Mouse (Mus musculus) cerebellum, adult 2 months (tissue): ENCODE data around the gene Adrb1.

Source experiments
- CTCF ChIP-seq: fragments of 200-500 bp; IDR thresholded peaks from 2 replicates; pipeline ENCODE4 v1.5.1; 2011; ENCODE audit warnings: low read depth, mild to moderate bottlenecking, control low read depth, low read length, moderate library complexity, borderline replicate concordance; ENCODE audit not compliant: insufficient read depth
- POLR2A ChIP-seq: fragments of 200-500 bp; IDR thresholded peaks from 2 replicates; pipeline ENCODE4 v1.6.1; 2011; ENCODE audit warnings: low read length, control low read depth, borderline replicate concordance; ENCODE audit not compliant: insufficient read depth

- TF ChIP-seq CTCF (no peak), POLR2A (no peak)
Measured at GRCm38 (mm10) chr19:56772158-56772557, 50.2 kb downstream of the Adrb1 start.
